Mouse (Mus musculus): ENCODE results near the gene Sox5.

Gene Sox5

GRCm38 (mm10) chr6:144076376-144076775 is 705.4 kb downstream of the Sox5 start:
- DNase-seq = no peak

DNA sequence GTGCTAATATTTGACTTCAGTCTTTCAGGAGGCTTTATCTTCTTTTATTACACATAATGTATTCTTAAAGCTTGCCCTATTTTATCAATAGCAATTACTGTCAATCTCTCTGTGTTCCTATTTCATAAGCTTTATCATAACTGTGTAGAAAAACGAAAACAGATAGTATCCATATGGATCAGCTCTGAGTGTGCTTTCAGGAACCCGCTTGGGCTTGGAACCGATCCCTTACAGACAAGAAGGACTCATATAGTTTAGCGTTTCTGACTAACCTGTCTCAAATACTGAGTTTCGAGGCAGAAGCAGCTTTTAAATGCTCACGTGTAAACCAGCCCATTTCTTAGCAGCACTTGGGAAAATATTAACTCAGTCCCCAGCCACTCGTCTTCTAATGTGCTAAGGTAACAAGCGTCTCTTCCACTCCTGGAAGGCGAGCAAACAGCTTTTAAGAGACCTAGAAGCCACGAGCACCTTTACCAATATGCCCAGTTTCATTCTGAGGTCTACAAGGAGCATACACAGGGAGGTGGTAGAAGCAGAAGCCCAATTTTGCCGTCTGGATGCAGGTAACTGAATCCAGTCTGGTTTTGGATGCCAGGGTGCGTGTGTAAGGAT is 706.3 kb downstream of the Sox5 start:
- DNase-seq = no peak

DNA sequence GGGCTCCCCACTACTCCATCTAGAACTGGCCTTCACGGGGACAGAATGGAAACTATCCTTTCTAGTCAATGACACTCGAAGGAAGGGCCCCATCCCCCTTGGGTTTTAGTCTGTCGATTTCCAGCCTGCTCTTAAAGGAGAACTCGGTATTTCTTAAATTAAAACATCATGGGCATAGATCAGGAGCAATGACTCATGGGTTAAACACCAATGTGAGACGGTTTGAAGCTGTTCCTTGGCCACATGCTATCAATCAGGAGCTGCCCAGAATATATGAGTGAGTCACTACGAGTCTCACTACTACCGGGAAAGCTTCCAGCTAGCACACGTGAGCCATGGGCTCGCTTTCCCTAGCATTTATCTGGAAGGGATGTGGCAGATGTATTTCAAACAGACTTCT is 707.0 kb downstream of the Sox5 start:
- DNase-seq = no peak

GRCm38 (mm10) chr6:144070461-144070860 is 711.3 kb downstream of the Sox5 start:
- DNase-seq = no peak

GRCm38 (mm10) chr6:144067491-144067890 is 714.3 kb downstream of the Sox5 start:
- DNase-seq = no peak

- no peak for DNase-seq
Observed at GRCm38 (mm10) chr6:144062428-144062827, 719.3 kb downstream of the Sox5 start.

GRCm38 (mm10) chr6:144061814-144062213 is 720.0 kb downstream of the Sox5 start:
- DNase-seq = no peak

GRCm38 (mm10) chr6:144057098-144057632 is 724.6 kb downstream of the Sox5 start:
- no peak for DNase-seq

DNA sequence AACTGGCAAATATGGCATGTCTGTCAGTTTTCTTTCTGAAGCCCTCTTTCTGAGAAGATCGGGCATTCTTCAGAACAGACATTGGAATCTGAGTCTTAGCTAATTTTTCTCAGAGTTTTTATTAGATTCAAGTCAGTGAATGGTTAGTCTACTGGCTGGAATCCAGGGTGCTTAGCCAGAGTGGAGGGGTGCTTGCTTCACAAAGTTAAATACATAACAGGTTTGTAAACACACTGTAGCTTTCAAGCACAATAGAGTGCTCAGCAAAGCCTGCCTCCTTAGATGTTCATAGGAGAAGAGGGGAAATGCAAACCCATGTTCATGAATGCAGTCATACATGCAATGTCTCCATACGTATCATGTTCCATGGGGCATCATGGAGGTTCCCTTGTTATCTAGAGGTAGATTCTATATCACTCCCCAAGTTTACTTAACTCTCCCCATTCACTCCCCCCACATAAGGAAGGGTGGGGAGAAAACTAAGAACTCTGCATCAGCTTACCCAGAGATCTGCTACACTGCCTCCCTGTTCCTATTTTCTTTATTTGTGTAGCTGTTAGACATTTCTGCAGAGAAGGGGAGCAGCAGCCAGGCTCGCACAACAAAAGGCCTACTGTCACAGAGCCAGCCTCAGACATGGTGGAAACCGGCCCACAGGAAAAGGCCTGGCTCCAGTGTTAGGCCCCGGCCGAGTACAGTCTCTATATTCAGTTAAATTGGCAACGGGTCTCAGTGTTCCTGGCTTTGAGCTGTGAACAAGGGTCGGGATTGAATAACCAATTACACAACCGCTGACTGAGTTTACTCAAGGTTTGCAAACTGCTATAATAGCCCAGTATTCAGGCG is 725.3 kb downstream of the Sox5 start:
- no peak for DNase-seq

- DNase-seq = no peak
Observed at GRCm38 (mm10) chr6:144052487-144052886, 729.3 kb downstream of the Sox5 start.

DNA sequence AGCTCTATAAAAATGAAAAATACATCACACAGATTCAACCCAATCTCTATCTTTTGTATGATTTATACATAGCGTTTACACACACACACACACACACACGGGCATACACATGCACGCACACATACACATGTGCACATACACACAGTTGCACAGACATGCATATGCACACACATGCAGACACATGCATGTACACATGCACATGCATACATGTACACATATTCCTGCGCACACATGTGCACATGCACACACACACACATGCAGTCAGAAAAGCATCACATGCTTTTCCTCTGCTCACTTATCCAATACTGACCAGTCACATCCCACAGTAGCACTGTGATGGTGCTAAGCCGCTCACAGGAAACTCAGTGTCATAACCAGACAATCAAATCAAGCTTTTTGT is 730.5 kb downstream of the Sox5 start:
- DNase-seq = no peak

GRCm38 (mm10) chr6:144048201-144048924 is 733.4 kb downstream of the Sox5 start:
- no peak for DNase-seq

DNA sequence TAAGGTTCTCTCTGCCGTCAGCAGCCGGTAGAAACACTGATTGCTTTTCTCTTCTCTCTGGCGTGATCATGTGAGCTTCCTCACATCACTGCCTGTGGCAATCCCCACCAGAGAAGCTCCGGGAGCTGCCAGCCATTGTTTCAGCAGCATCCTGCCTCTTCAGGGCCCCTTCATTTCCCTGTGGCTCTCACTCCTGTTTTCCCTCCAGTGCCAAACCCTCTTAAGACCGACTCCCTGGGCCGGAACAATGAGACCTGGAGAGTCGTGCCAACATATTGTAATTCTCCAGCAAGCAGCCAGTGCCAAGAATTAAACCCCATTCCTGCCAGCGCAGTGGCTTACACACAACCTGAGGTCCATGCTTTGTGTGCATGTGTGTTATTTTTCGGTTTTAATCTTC is 736.3 kb downstream of the Sox5 start:
- no peak for DNase-seq

GRCm38 (mm10) chr6:144044381-144044780 is 737.4 kb downstream of the Sox5 start:
- DNase-seq = no peak

DNA sequence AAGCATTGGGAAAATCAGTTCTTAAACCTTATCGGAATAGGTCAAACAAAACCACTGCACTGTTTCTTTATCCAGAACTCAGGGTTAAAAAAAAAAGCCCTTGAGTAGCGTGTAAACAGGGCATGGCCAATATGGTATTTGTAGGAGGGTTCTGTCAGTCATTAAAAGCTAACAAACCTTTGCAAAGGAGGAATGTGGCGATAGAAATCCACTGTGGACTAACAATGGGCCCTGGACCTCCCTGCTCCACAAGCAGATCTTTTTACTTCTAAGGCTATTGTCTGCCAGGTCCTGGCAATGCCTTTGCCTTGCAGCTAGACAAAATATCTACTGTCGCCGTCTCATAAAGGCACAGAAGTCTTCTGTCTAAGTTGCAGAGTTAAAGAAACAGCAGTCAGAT is 738.8 kb downstream of the Sox5 start:
- DNase-seq = no peak

- no peak for DNase-seq
Observed at GRCm38 (mm10) chr6:144041941-144042340, 739.8 kb downstream of the Sox5 start.

DNA sequence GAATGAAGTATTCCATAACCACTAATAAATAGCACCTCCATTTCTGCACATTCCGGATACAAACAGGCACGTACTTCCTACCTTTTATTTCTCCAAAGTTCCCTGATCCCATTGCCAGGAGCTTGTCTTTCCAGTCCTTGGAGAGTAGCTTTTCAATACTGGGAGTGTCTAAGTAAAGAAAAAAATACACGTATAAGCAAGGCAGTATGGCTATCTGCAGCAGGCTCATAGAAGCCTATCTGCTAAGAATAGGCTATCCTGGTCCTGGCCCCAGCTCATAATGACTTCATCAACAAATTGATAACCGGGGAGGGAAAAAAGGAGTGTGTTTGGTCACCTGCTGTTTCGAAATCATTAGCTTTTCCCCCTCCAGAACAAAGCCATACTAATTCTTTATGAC is 740.6 kb downstream of the Sox5 start:
- no peak for DNase-seq

GRCm38 (mm10) chr6:144040349-144040748 is 741.4 kb downstream of the Sox5 start:
- DNase-seq = no peak

GRCm38 (mm10) chr6:144039221-144039620 is 742.6 kb downstream of the Sox5 start:
- no peak for DNase-seq

GRCm38 (mm10) chr6:144033191-144033590 is 748.6 kb downstream of the Sox5 start:
- no peak for DNase-seq

DNA sequence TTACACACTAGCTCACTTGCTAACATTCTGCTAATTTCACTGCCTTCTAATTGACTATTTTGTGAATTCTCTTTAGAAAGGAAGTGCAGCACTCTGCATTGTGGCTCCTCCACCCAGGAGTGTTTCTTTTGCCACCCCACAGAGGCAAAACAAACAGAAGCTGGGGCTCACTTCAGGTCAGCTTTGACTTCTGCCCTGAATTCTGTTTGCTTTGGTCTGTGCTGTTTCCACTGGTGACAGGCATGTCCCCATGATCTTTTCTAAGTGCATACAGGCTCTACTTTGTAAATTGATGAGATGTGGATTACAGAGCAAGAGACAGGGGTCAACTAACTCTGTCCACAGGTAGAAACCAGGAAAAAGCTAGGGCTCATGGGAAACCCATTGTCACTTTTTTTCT is 764.8 kb downstream of the Sox5 start:
- DNase-seq = no peak

DNA sequence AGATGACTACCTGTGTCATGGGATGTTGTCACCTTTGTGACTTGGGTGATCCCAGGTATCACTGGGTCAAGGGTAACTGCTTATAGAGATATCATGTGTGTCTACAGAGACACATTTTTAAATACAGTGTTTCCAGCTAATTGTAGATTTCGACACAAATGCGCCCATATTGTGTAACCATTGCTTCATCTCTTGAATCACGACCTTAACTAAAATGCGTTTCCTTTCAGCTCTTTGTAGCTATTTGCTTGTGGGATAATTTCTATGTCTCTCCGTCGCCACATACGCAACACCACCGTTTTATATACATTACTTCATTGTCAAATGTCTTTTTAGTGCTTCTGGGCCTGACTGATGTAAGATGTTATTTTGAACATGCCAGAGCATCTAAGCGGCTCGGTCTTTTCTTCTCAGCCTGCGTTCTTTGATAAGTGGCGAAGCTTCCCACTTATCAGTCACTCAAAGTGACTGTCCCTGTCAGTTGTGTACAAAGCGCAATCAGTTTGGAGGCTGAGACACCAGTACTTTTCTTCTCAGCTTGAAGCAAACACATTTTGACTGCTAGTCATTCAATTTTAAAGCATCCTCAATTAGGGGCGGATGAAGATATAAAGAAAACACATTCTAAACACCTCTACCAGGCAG is 769.8 kb downstream of the Sox5 start:
- no peak for DNase-seq

DNA sequence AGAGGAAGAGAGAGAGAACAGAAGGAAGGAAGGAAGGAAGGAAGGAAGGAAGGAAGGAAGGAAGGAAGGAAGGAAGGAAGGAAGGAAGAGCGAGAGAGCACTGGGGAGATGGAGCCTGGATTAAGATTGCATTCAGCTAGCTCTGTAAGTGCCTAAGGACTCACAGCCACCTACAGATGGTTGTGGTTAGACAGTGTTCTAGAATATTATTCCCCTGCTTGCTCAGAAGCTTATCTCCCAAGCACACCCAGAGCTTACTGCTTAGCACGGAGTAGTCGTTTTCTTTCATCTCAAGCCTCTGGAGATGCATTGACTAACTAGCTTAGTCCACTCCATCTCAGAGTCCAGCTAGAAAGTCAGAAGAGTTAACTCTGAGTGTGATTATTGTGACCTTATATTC is 770.8 kb downstream of the Sox5 start:
- DNase-seq = no peak

Measured in thymus, adult 18-20 months (tissue).